Mouse (Mus musculus) kidney, adult 8-10 months (tissue): ENCODE measurements around the gene Eif2b3.

Experiments
- DNase-seq, 2 experiments: peaks; one replicate each; pipeline ENCODE4 v3.0.0; 2022

The Eif2b3 gene

DNA sequence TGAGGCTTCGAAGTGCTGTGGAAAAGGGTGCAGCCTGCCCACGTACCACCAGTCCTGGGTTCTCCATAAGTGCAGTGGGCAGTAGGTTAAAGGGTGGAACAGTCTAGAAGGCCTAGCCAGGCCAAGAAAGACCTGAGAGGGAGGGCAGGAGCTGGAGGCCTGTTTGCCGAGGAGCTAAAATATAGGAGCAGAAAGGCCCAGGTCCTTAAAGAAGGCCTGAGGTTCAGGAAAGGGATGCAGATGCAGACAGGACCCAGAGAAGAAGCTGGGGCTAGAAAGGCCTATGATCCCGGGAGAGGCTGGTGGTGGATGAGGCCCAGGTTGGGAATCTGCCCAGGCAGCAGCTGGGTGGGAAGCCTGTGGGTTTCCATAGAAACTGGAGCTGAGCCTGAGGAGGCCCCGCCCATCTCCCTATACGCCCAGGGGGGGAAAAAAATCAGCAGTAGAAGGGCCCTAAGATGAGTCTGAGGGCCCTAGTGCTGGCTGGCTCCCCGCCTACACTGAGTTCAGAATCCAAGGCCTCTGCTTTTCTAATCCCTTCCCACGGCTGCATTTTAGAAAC, 106.2 kb downstream of the Eif2b3 start, which contains the start of gene Btbd19:
TSS of gene Btbd19 (minus strand) at position 378 of the 562 bp plus-strand sequence.
- DNase-seq: peak in 1 of 2 experiments; percentile 30

DNA sequence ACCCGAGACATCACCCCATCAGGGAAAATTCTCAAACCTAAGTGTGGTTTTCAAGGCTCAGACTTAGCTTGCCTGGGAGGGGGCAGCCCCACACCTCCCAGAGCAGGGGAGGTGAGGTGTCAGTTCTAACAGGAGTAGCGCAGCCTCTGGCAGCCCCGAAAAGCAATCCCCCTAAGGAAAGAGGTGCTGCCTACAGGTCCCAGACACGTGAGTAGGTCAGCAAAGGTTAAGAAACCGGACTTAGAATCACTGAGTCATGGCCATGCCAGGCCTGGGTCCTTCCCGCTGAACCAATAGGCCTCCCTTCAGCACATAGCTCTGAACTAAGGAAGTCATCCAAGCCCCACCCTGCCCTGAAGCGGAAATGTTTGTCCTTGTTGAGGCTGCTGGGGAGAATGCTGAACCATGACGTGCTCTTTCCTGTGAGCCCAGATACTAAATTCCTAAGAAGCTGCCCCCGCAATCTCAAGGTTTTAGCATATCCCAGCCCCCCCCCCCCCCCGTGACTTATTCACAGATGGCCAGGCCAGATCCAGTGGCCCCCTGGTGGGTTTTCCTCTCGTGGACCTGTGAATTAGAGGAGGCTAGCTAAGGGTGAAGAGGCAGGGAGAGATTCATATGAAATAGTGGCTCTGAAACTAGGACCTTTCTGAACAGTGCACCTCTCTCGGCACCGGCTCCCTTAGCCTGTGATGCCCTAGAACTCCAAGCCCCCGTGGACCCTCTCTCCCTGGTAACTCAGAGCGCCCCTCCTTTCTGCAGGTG, 106.9 kb downstream of the Eif2b3 start:
- peak; percentile 75 to 84 for DNase-seq

DNA sequence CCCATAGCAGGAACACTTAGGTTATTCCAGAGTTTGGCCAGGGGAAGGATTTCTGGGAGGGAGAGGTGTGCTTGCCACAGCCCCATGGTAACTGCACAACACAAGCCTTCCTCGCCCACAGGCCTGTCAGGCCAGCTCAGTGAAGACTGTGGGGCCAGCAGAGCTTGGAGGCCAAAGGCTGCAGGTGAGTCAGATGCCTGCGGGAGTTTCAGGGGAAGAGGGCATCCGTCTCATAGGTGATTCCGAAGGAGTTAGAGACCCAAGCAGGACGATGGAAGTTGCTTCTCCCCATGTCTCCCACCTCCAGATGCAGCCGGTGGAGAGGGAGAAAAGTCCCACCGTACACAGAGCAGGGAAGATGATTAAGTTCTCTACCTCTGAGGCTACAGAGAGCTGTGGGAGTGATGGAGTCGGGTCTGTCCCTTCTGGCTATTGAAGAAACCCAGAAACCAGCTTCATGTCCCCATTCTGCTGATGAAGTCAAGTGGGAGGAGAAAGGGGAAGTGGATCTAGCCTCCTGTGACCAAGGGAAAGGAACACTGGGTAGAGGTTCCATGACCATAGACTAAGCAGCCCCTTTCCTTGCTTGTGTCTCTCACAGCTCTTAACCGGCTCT, 107.6 kb downstream of the Eif2b3 start, which contains the start of gene Tctex1d4:
TSS of gene Tctex1d4 (plus strand) at position 120 of the 616 bp plus-strand sequence.
- DNase-seq: no peak

DNA sequence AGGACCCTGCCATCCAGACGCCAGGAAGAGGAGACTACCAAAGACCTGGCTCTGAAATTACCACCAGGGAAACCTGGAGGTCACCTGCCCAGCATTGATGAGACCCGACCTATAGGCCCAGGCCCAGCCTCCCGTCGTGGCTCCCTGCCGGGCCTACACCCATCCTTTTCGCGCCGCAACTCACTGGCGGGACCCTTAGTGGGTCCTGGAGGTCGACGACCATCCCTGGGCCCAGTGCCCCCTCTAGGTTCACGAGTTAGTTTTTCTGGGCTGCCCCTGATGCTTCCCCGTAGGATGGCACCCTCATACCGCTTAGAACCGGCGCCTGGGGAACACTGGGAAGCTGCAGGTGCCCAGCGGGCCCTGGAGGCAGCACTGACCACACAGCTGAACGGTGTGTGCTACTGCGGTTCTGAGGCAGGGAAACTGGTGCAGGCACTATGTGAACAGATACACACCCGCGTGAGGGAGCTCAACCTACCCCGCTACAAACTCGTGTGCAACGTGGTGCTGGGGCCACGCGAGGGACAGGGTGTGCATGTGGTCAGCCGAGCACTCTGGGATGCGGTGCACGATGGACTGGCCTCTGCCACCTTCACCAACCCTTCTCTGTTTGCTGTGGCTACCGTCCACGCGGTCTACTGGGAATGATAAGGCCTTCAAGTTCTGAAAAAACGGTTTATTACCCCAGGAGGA, 108.9 kb downstream of the Eif2b3 start:
- no peak for DNase-seq

DNA sequence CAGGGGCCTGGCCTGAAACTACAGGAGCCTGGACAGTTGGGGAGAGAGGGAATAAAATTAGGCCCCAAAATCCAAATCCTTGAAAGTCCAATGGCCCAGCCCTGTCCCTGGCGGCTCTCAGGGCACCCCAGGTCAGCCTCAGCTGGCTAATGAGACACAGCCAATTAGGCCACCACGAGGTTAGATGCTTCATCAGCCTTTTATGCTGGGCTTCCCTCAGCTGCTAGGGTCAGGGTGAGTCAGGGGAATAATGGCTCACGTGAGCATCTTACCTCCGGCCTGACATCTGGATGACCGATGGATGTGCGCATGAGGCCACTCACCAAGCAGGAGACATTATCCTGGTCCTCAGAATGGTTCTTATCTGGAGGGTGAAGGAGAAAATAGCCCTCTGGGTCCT, 111.6 kb downstream of the Eif2b3 start:
- DNase-seq: no peak

DNA sequence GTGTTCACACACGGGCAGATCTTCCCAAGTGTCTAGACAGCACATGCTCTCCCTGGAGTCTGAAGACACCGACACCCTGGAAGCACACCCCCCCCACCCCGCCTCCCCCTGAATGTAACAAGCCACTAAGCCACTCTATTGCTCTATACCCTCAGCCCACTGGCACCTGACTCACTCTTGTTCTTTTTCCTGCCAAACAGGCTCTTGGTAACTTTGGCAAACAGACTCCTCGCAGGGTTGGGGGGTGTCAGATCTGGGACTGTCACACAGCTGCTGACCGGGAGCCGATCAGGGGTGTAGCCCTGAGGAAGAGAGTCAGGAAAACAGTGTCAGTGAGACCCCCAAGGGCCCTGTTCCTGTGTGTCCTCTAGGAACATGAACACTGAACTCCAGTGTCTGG, 112.0 kb downstream of the Eif2b3 start:
- DNase-seq: no peak

DNA sequence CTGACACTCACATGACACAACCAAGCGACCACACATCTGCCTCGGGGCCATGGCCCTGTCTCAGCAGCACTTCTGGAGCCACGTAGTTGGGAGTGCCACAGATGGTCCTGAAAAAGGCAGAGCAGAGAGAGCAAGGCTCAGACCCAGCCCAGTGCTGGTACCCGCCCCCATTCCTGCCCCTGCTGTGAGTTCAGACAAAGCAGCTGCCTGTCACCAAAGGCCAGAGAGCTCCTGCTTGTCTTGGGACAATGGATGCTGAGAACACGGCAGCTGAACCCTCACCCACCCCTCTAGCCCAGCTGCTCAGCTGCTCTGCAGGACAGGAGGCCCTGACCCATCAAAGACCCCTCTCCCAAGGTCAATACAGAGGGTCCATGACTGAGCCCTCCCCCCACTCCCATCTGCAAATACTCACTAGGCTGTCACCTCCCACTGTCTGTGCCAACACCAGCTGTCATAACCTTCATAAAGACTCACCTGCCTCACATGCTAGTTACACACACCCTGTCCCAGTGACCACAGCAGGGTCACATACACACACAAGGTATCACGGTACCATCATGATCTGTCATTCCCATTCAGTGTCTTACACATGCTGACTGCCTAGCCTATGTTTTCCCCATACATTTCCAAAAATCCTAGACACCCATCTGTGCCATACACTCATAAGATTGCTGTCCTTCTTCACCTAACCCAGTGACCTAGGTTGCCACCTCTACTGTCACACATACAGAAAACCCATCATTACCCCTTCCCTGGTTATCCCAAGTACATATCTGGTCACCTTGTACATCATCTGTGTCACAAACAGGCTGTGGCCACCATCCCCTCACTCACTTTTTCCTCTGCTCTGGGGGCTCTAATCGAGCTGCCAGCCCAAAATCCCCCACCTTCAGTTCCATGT, 112.9 kb downstream of the Eif2b3 start:
- DNase-seq: no peak

DNA sequence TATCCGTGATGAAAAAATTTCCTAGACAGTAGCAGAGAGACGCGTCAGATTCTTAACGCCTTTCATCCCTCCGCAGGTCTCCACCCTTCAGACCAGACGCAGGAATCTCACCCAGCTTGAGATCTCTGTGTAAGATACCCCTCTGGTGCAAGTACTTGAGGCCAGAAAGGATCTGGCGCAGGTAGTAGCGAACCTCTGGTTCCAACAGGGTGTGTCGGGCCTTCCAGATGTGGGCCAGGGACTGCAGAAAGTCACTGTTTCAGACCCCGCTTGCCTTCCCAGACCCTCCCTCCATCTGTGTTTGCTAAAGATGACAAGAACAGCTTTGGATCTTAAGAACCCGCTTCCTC, 113.6 kb downstream of the Eif2b3 start:
- DNase-seq: no peak

DNA sequence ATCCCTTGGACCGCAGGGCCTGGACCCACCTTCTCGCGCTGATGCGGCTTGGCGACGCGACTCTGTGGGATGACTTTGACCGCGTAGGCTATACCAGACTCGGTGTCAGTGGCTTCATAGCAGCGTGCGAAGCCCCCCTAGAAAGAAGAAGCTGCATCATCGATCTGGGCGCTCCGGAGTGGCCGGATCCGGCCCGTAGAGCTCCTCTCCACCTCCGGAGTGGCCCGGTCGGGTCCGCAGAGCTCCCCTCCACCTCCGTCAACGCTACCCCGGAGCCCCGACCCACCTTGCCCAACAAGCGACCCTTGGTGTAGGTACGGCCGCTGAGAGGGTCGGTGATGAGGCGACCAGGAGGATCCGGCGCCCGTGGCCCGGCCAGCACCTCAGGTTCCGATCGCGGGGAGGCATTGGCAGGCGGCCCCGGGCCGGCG, 114.2 kb downstream of the Eif2b3 start:
- DNase-seq: no peak

DNA sequence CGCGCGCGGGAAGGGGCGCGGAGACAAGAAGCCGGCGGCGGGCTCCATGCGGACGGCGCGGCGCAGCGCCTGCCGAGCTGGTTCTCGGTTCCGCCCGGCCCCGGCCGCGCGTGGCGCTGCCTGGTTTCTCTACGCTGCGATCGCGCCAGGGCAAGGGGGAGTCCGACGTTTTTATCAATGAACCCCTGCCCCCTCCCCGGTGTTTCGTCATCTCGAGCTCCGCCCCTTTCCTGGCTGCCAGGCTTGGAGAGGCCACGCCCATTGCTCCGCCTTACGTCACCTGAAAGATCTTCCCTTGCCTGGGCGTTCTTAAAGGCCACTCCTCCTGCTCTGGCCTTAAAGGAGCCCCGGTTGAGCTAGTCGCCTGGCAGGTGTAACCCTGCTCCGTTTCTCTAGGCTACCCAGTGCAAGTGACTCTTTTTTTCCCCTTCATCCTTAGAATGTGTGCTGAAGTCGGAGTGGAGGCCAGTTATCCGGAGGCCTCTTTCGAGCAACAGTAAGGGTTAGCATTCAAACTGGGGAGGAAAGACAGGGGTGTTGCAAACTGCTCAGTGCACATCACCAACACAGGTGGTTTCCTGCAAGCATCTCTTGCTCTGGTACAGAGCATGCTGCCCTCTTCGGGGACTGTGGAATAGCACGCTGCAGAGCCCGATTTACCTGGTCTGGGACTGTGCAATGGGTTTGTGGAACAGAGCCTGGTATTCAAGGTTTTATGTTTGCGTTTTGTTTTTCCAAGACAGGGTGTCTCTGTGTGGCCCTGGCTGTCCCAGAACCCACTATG, 114.8 kb downstream of the Eif2b3 start, which contains the start of gene Plk3:
TSS of gene Plk3 (minus strand) at position 147 of the 784 bp plus-strand sequence.
- peak; percentile 96 to 99 for DNase-seq

DNA sequence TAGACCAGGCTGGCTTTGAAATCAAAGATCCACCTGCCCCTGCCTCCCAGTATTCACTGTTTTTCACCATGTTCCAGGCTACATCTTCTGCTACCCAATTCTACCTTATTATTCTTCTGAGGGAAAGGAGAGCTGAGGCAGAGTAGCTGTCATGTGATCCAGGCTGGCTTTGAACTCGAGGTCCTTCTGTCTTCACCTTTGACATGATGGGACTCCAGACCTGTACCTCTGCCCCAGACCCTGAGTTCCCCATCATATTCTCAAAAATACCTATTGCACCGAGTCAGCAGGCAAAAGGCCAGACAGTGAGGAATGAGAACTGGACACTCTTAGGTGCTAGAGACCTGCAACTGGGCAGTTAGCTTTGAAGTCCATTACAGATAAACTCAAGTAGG, 115.4 kb downstream of the Eif2b3 start:
- no peak for DNase-seq

DNA sequence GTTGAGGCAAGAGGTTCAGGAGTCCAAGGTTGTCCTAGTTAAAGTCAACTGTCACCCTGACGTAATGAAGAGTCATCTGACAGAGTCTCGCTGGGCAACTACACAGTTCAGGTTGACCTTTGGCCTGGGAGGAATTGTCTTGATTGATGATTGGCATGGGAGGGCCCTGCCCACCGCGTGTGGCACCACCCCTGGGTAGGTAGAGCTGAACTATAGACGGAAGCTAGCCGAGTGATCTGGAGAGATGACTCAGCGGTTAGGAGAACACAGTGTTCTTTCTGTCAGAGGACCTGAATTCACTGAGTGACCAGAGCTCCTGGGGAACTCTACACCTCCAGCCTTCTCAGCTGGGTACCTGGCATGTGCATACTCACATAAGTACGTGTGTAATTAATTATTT, 116.8 kb downstream of the Eif2b3 start:
- DNase-seq: peak; percentile 93 to 96
